Mouse (Mus musculus): ENCODE results near the gene Gm20388.

The Gm20388 gene

DNA sequence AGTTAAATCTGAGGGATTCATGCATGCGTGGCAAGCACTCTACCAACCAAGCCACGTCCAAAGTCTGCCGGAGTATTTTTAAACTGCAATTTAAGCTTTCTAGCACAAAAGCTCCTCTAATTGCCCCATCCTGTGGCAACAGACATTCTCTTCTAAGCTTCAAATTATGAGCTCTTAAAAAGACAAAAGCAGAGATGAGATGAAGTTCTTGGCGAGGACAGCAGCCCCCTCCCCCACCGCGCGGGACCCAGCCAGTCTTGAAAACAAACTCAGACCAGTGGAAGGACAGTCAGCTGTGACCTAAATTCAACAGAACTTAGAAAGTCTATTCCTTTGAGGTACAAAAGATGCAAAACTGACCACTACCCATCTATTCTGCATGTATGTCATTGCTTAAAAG is 4480.6 kb downstream of the Gm20388 start:
- DNase-seq (ENCODE audit: extremely low read depth, insufficient read length, low spot score) = no peak

DNA sequence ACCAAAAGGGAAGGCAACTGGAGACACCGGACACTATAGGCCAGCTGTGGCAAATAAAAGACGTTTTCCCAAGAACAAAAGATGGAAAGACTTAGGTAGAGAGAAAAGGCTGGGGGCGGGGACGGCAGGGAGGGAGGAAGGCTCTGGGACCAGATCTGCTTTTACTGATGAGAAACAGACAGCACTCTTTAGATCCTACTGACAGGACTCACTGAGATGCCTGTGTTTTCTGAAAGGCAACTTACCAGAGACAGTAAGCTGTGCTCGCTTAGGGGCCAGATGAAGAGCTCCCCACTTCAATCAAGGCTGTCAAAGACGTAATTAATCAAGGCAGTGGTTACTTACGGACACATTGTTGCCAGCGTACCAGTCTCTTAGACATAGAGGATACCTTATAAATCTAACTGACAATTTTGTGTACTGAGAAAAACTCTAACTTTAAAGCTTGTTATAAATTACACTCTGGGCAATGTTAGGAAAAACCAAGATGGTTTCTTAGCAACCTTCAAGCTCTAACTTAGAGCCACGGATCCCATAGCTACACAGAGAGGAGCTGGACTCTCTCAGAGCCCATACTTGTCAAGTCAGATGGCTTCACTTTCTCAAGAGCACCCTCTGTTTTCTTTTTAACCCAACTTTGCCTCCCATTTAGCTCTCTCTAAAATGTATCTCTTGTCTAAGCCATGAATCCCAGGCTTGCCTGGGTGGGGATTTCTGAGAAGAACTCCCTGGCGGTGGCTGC is 4481.8 kb downstream of the Gm20388 start:
- no peak for DNase-seq (ENCODE audit: extremely low read depth, insufficient read length, low spot score)

GRCm38 (mm10) chr8:124393013-124393412 is 4482.4 kb downstream of the Gm20388 start:
- no peak for DNase-seq (ENCODE audit: extremely low read depth, insufficient read length, low spot score)

DNA sequence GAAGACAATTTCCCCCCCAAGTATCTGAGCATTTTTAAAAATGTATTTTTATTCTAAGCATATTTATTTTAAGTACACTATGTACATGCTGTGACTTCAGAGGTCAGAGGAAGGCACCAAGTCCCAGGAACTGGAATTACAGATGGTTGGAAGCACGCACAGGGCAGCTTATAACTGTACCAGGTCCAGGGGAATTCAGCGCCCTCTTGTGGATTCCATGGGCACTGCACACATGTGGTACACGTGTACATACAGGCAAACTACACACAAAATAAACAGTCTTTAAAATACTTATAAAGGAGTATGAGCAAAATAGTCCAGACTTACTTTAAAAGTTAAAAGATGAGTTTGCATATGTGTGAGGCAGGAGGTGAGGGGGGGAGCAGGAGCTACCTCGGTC is 4483.3 kb downstream of the Gm20388 start:
- no peak for DNase-seq (ENCODE audit: extremely low read depth, insufficient read length, low spot score)

DNA sequence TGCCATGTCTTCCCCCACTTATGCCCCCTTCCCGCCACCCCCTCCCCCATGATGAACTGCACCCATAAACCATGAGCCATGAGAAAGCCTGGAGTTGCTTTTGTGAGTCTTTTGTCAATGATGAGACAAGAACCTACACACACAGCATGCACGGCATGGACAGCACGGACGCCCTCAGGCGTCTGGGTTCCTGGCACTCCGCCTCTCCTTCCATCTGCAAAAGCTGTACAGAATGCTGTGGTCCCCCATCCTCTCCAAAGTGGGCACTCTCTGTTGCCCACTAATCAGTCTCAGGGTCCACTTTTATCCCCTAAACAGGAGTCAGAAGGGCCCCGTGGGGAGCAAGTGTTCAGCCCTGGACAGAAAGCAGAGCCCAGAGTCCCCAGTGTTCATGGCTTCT is 4484.3 kb downstream of the Gm20388 start:
- no peak for DNase-seq (ENCODE audit: extremely low read depth, insufficient read length, low spot score)

Data from 3134 (cell line).